Mouse (Mus musculus) erythroblast, adult 5-6 weeks (primary cell): Measurements from ENCODE around the gene Sowahb. TPM values are rescaled to one million over a fixed set of nuclear protein-coding genes. Genes with fewer than 3 reads are reported as not detected.
"Not testable (repeated sequence)": the region's sequence is repeated elsewhere in the genome, so short reads cannot be mapped to it uniquely, and the experiment has no call there.

ENCODE experiments used
- ATAC-seq: replicated peaks from 2 replicates; pipeline ENCODE4 v1.8.0; 2016; ENCODE audit warnings: moderate number of reproducible peaks, mild to moderate bottlenecking, moderate TSS enrichment, inconsistent platforms; ENCODE audit not compliant: poor library complexity, low FRiP score, severe bottlenecking
- total RNA-seq, 2 experiments: library from RNA; stranded (forward) in 1 of 2; stranded (reverse) in 1 of 2; fragments of 150-400 nt in 1 of 2; fragments of 200-764, 138-1000 nt in 1 of 2; gene quantifications; 2 replicates each; pipeline versions ENCODE4 v1.2.3 to v1.2.4; 2015 to 2017; ENCODE audit warnings: low replicate concordance in 2 of 2

Gene Sowahb
- total RNA-seq, 2 experiments from 2014 or later: not detected

DNA sequence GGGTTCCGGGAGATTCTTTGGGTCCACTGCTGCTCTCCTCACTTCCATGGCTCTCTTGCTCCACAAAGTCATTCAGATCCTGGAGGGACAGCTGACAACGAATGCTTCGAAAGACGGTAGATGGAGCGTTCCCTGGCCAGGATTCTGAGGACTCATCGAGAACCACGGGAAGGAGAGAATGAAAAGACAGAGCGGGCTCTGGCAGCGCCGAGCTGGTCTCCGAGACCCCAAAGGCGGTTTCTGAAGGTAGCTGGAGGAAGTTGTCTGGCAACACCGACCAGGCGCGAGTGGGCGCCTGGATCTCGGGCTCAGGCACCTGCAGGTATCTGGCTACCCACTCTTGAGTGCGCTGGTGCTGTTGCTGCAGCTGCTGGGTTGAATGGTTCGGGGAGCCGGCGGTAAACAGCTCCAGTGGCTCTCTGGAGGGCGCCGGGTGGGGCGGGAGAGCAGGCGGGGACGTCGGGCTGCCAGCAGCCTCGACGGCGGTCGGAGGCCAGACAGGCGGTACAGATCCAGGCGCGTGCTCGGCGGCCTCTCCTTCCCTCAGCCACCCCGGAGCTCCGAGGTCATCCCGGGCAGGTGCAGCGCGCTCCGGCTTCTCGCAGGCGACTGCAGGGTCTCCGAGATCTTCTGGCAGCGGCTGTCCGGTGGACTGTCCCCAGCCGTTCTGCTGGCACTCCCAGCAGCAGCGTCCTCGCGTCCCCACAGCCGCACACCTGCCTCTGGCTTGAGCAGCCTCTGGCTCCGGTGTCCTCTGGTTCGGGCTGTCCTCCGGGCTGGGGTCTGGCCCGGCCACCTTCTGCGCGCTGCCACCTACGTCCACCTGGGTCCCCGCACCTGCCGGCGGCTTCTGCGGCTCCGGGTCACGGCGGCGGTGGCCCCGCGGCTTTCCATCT, 886 bp downstream of the Sowahb start:
- ATAC-seq: no peak

DNA sequence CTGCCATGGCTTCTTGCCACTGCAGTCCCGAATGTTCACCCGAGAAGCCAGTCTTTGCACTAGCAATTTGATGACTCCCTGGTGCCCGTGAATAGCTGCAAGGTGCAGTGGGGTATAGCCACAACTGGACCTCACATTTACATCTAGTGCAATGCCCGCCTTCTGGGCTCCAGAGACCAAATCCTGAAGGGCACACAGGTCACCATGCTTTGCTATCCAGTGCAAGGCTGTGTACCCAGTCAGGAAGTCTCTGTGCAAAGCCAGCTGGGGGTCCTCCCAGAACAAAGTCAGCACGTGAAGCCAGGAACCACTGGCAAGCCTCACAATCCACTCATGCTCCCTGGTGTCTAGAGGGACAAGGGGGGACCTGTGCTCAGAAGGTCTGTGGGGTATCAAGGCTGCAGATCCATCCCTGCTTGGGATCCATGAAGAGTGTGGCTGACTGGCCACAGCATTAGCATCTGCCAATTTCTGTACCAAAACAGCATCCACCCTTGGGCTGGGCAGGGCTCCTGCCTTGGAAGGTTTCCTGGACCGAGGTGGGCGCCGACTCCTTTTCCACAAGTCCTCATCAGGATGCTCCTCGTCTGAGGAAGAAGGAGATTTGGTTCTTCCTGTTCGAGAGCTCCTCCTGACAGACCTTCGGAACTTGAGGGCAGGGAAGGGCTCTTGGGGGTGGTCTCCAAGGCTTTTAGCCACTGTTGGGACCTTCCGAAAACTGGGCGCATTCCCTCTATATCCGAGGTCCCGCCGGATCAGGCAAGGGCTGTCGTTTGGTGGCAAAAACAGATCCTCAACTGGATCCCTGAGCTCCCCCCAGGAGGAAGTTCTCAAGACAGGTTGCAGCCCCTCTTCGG, 1.8 kb downstream of the Sowahb start:
- no peak for ATAC-seq

DNA sequence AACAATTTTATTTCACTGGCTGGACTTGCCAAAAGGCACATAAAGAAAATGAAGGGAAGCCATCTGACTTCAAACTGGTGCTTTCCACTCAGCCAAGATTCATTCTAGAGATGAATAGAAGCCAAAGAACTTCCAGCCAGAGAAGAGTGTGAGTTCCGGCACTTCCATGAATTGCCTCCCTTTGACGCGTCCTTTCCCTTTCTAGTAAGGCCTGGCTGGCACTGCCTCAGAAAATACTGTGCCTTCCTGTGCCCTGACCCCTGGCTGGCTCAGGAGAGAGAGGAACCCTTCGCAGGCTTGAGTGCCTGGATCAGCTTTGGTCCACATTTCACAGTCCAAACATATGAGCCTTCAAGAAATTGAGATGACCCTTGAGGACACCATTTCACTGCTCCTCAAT, 2.8 kb downstream of the Sowahb start:
- ATAC-seq: no peak

DNA sequence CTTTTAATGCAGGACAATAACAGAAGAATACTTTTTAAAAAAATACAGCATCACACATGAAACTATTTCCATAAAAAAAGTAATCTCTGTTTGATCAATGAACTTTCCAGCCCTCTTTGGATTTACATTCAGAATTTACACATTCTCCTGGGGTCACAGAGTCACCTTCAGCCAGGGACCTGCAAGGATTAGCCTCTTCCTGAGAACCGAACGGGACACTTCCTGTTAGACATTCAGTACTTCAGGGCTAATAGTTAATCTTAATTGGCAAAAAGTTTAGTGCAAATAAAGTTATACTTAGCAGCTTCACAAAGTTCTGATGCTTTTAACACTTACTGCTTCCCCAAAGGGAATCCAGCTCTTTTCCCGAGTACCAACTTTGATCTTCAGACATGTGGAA, 3.5 kb downstream of the Sowahb start:
- ATAC-seq: no peak

DNA sequence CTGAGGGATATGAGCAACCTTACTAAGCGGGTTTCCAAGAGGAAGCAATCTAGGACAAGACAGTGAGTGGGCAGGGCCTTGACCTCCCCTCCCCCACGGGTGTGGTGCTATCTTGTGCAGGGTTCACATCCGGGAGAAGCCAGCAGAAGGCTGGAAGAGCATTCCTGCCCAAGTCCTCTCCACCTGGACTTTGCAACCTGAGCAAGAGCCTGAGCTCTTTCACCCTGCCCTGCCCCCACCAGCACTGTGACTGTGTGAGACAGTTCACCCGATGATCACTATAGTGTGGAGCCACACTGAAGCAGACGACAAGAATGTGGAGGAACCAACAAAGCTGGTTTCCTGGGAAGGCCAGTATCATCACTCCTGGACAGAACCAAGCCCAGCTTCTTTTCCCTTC, 4.7 kb downstream of the Sowahb start:
- no peak for ATAC-seq

DNA sequence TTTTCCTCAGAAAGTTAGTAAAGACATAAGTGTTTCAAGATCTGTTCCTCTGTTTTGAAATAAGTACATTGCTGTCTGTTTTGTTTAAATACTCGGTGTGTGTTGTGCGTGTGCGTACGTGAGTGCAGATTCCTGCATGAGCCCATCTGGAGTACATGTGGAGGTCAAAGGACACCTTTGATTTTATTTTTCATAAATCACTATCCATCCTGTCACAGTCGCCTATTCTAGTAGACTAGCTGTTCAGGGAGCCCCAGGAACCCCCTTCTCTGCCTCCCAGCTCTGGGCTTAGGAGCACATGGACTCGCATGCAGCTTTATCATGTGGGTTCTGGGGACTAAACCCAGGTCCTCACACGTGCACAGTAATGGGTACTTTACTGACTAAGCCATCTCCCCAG, 8.6 kb downstream of the Sowahb start:
- no peak for ATAC-seq

DNA sequence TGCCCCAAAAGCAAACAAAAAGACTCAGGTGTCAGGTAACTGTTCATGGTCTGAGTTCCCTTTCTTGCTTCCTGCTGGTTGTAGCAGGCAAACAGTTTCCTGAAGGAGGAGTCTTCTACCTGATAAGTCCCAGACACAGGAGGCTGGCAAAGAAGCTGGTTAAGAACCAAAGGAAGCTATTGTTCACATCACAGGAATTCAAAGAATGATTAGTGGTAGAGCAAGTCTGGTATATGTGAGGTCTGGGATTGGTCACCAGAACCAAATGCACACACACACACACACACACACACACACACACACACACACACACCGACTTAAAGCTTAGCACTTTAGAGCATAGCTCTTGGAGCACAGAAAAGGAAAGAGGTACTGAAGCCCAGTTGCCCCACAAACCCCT, 9.5 kb downstream of the Sowahb start:
- ATAC-seq: no peak

DNA sequence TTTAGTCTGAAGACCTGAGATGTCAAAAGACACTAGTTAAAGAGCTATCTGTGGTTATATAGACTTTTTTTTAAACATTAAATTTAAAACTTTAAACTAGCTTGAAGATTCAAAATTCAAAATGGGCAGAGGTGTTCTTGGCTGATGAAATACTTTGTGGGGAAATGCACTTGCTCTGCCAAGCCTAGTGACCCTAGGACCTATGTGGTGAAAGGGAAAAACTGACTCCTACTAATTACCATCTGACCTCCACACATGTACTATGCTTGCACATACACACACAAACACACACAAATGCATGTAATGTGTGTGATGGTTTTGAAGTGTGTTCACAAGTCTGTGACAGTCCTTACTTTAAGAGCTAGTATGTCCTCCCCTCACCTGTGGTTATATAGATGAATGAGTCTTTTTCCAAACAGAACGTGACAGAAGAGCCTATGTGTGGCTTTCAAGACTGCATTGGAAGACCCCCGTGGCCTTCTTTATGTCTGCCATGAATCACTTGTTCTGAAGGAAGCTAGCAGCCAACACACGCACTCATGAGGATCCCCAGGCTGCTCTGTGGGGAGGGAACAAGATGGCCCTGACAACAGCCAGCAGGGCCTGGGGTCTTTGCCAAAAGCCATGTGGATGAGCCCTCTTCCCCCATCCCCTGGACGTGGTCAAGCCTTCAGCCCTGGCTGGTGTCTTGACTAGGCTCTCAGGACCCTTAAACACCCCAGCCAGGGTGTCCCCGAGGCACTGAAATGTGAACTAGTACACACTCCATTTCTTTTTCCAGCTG, 11.5 kb downstream of the Sowahb start:
- no peak for ATAC-seq

DNA sequence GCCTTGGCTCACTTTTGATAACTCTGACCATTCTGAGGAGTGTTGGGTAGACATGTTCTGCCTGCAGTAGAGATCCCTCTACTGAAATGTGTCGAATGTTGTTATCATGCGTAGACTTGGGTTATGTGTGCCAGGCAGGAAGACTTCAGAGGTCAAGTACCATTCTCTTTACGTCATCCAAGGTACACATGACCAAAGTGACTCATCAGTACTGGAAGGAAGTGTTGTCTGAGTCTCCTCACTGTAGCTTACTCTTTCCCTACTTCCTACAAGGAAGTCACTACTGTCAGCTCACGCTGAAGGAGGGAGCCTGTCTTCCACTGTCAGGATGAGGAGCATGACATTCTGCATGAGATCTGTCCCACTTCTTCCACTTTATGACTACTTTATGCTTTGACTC, 12.2 kb downstream of the Sowahb start:
- no peak for ATAC-seq

DNA sequence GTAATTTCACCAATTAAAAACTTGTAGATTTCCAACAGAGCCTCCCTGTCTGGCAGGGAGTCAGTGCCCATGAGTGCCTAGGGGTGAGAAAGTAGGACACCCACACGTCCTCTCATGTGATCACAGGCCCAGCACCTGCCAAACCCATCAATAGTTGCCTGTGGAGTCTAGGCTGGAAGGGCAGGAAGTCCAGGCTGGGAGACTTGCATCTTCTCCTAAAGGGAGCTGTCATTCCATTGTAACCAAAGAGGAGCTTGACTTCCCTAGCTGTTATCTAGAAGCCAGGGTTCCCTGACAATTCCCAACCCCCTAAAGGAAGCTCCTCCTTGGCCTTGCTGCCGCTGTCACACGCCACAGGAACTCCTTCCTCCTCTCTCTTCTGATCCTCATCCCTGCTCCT, 14.0 kb downstream of the Sowahb start:
- no peak for ATAC-seq

DNA sequence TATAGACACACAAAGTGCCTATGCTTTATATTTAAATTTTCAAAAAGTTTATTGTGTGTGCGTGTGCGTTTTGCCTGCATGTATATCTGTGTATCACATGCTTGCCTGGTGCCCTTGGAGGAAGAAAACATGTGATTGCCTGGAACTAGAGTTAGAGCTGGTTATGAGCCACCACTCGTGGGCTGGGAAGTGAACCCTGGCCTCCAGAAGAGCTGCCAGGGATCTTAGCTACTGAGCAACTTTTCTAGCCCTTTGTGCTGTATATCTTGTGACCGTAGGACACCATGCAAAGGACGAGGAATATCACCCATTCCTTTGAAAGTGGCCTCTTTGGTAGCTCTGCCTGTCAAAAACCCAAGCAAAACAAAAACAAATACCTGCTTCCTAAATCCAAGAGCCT, 14.4 kb downstream of the Sowahb start:
- ATAC-seq: no peak

DNA sequence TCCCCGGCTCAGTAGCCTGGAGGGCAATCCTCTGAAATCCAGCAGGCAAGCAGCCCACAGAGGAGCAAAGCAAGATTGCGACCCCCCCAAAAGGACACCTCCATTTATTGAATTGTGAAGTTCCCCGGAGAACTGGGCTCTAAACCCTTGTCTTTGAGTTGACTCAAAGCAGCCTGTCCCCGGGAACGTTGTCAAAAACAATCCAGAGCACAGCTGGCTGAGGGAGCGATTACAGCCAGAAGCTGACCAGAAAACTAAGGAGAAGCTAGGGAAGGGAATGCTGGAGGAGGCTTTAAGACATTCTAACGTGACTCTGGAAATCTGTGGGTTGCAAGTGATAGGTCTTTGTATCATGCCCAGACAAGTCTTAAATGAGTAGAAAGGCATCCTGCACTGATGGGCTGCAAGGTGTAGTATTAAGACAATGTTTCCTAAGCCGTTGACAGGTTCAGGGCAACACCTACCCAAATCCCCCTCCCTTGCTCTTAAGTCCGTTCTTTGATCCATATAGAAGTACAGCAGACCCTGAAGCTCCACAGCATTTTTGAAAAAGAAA, 17.6 kb downstream of the Sowahb start:
- no peak for ATAC-seq

DNA sequence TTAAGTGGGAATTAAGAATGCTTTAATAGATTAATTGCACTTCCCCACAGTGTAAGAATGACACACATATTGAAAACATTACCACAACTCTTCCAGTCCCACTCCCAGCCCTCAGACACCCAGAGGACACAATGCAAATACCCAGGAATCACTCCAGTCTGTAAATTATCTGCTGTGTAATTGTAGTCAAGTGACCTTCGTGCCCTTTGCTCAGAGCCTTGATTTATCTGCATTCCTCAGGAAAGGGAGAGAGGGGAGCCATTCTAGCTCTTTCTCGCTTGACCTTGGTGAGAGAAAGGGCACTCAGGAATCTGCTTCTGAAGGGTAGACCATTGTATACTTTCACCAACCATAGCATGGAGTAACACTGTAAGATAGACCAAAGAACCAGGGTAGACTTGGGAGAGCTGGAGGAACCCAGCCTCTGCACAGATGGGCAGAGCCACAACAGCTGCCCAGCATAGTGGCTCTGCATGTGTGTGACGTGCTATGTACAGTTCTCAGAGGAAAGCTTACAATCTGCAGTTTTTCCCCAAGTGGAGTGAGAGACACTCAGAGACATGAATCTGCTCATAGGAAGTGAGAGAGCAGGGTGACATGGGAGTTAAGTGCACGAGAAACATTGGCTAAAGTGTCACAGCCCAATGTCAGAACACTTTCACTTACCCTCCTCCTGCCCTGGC, 18.2 kb downstream of the Sowahb start:
- ATAC-seq: no peak

DNA sequence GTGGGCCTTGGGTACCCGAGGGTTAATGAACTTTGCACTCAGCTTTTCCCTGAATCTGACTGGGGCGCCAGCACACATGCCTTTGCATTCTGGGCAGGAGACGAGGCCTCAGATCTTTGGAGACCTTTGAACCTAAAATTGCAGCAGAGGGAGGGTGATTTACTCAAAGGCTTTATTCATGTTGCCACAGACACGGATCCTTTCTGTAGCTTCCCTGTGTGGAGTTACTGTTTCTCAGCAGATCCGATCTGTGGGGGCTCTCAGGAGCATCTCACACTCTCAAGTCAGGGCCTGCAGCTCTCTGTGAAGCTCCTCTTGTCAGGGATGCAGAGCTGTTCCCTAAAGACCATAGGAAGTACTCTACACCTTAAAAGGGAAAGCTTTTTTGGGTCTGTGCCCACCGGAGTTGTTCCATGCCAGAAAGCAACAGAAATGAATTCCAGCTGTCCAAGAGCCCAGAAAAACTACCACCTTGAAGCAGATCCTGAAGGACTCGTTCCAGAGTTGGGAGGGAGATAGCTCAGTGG, 20.0 kb downstream of the Sowahb start:
- no peak for ATAC-seq

DNA sequence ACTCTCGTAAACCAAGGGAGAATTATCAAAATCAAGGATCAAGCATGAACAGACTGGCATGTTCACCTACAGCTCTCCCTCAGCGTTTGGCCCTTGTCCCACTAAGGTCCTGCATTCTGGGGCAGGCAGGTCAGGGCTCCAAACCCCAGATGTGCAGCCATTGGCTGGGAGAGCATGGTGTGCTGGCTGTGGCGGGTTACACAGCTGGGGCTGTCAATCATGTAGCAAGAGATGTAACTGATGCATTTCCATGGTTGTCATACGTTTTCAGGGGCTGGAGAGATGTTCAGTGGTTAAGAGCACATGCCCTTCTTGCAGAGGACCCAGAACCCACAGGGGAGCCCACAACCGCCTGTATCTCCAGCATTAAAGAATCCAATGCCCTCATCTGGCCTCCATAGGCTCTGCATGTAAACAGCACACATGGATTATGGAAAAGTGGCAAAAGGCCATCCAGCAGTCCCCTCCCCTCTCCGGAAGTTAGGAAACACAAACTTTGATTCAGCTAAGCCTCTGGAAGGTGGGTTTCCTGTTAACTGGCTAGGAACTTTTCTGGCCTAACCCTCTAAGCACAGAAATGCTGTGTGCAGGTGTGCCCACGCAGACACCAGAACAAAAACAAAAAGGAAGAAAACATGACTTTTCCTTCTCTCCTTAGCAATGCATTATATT, 22.6 kb downstream of the Sowahb start:
- ATAC-seq: no peak

DNA sequence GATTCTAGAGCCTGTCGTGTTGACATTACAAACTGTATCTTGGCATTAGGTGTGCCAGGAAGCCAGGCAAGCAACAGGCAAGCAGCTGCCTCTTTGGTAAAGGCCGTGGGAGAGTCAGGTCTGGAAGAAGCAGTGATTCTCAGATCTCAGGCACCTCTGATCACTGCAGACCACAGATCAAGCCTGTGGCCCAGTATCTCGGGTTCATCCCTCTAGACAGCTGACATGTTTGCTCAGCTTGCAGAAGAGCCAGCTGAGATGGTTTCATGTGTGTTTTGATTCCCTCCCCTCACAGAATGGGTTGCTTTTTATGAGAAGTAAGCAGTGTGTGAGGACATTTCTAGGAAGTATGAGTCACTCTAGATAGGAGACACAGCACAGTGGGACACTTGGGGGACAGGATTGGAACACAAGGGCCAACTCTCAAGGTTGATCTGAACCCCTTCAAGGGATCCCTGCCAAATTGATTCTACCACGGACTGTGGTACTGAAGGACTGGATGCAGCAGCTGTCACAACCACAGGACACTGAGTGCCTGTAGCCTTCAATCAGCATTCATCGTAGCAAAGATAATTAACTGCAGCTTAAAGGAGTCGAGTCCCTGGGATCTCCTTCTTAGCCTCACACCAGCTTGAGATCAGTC, 24.7 kb downstream of the Sowahb start:
- no peak for ATAC-seq

DNA sequence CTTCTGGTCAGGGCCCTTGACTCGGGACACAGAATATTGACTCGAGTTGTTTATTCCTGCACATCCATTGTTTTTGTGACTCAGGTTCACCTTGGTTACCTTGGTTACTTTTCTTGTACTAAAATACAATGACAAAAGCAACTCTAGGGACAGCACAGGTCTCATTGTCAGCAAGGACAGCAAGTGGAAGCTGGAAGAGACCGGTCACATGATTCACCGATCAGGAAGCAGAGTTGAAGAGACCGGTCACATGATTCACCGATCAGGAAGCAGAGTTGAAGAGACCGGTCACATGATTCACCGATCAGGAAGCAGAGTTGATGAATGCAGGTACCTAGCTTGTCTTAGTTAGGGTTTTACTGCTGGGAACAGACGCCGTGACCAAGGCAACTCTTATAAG, 25.6 kb downstream of the Sowahb start:
- not testable (repeated sequence) for ATAC-seq

DNA sequence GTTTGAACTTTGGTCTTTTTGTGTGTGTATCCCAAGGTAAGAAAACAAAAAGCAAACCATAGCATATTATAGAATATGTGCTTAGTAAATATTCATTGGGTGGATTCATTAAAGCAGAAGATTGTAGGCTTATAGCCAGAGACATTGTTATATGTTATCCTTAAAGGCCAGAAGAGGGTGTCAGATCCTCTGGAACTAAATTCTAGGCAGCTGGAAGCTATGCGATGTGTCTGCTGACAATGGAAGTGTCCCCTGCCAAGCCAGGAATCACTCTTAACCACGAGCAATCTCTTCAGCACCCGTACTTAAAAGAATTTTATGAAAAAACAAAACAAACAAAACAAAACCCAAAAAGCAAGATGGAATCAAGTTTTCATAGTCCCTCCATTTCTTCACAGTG, 27.1 kb downstream of the Sowahb start:
- ATAC-seq: no peak
